In the genomic region with DNA sequence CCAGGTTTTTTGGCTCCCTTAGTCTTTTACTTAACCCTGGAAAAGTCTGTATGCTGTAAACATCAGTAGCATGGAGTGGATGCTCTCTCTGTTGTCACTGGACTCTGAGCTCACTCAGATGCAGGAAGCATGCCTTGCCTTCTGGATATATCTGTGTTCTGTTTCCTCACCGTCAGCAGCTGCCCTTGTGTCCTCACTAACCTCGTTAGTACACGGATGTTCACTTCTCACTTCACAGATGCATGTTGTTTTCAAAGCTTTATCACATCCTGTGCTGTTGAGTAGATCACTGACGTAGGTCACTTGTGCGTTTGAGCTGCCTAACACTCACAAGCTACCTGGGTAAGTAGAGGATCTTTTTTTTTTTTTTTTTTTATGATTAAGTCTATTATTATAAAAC, we compare ENCODE assay signal across 30 mouse cellular contexts.
DNase-seq lines count a peak whose midpoint lies in the region; ATAC-seq lines count a peak whose summit lies in the region.
"Had no signal": no experiment of that assay in that cellular context is flagged by ENCODE, and none has a peak within 500 bp of the region (broad histone marks: within the 10 kb centered on the region; RNA-seq: fewer than 3 reads in every experiment).

No protein-coding gene starts in this region.

- no peak overlapping the region for H3K4me3 ChIP-seq in intestine, embryonic 16.5 days (ENCODE audit: low read length)
- H3K4me3 ChIP-seq: embryonic facial prominence, embryonic 10.5 days; embryonic facial prominence, embryonic 15.5 days; forebrain, embryonic 13.5 days; heart, embryonic 10.5 days; heart, embryonic 15.5 days; intestine, embryonic 15.5 days; left cerebral cortex, adult 2 months; liver, embryonic 13.5 days; midbrain, embryonic 10.5 days; midbrain, embryonic 15.5 days; neural tube, embryonic 12.5 days had no signal

- no peaks in the 10 kb centered on the region for H3K27me3 ChIP-seq in intestine, embryonic 16.5 days (replicated peaks; ENCODE audit: control insufficient read depth, insufficient read depth, low read length)
- H3K27me3 ChIP-seq: embryonic facial prominence, embryonic 15.5 days; forebrain, embryonic 13.5 days; heart, embryonic 15.5 days; intestine, embryonic 15.5 days; liver, embryonic 13.5 days; midbrain, embryonic 15.5 days; neural tube, embryonic 12.5 days; Patski had no signal

- H3K4me2 ChIP-seq in intestine, embryonic 16.5 days (ENCODE audit: low read depth, low read length): no peak overlapping the region
- H3K4me2 ChIP-seq: embryonic facial prominence, embryonic 15.5 days; forebrain, embryonic 13.5 days; heart, embryonic 15.5 days; intestine, embryonic 15.5 days; liver, embryonic 13.5 days; midbrain, embryonic 15.5 days; neural tube, embryonic 12.5 days had no signal

- H3K36me3 ChIP-seq in intestine, embryonic 16.5 days (ENCODE audit: control insufficient read depth, insufficient read depth, low read length): no peaks in the 10 kb centered on the region
- H3K36me3 ChIP-seq: G1E; intestine, embryonic 15.5 days had no signal

- intact Hi-C loops in left cerebral cortex, postnatal 4 days (cut with DNase I): no loop called here

- peak; percentile 8 for DNase-seq in lung, postnatal 25 days (ENCODE audit: low spot score)
- no peak for DNase-seq in lung, postnatal 14 days
- DNase-seq in thymus, postnatal 10 days (ENCODE audit: low spot score in 2 of 2): peak; percentile 34 to 36
- DNase-seq in left cerebral cortex, postnatal 4 days: no peak
- no peak for DNase-seq in left cerebral cortex, adult 18-20 months (ENCODE audit: low spot score in 2 of 2)
- DNase-seq: adrenal gland, postnatal 25 days; cerebellum, adult 11-12 months; cerebellum, postnatal 14 days; gastrocnemius, postnatal 14 days; kidney, adult 9 months; kidney, postnatal 10 days; liver, embryonic 13.5 days; lung, adult 2 months; lung, postnatal 10 days had no signal

- peak; percentile 43 for ATAC-seq in activated CD4-positive, CD25-positive, alpha-beta regulatory T cell, adult 4 months
- no peak for ATAC-seq in intestine, embryonic 16.5 days
- ATAC-seq in erythroblast, adult 5-6 weeks (replicated peaks; ENCODE audit: low FRiP score, poor library complexity, severe bottlenecking): no peak
- ATAC-seq: forebrain, embryonic 13.5 days; hindbrain, embryonic 16.5 days; intestine, embryonic 15.5 days; midbrain, embryonic 15.5 days; Patski had no signal

- H3K27ac ChIP-seq in intestine, embryonic 16.5 days (ENCODE audit: low read length): no peak overlapping the region
- H3K27ac ChIP-seq: embryonic facial prominence, embryonic 10.5 days; embryonic facial prominence, embryonic 15.5 days; forebrain, embryonic 13.5 days; heart, embryonic 10.5 days; heart, embryonic 15.5 days; intestine, embryonic 15.5 days; left cerebral cortex, adult 2 months; liver, embryonic 13.5 days; midbrain, embryonic 10.5 days; midbrain, embryonic 15.5 days; neural tube, embryonic 12.5 days had no signal

- no peaks in the 10 kb centered on the region for H3K9me3 ChIP-seq in intestine, embryonic 16.5 days (ENCODE audit: control insufficient read depth, low read length)
- H3K9me3 ChIP-seq: embryonic facial prominence, embryonic 10.5 days; embryonic facial prominence, embryonic 15.5 days; forebrain, embryonic 13.5 days; G1E; heart, embryonic 10.5 days; heart, embryonic 15.5 days; intestine, embryonic 15.5 days; liver, embryonic 13.5 days; midbrain, embryonic 10.5 days; midbrain, embryonic 15.5 days; neural tube, embryonic 12.5 days had no signal

- H3K4me1 ChIP-seq in intestine, embryonic 16.5 days (ENCODE audit: control insufficient read depth, insufficient read depth, low read length): no peaks in the 10 kb centered on the region
- H3K4me1 ChIP-seq: embryonic facial prominence, embryonic 15.5 days; heart, embryonic 10.5 days; intestine, embryonic 15.5 days; liver, embryonic 13.5 days had no signal

- H3K9ac ChIP-seq in intestine, embryonic 16.5 days (ENCODE audit: low read depth, low read length): no peak overlapping the region
- H3K9ac ChIP-seq: embryonic facial prominence, embryonic 15.5 days; forebrain, embryonic 13.5 days; heart, embryonic 15.5 days; intestine, embryonic 15.5 days; liver, embryonic 13.5 days; midbrain, embryonic 15.5 days; neural tube, embryonic 12.5 days had no signal

- 76% methylated on average over 5 of the region's 5 CpGs for WGBS in intestine, embryonic 16.5 days

Comparison
In these comparisons a context has a peak if more than half of its experiments do, and no peak if none do; other contexts are left out.
1. DNase-seq: peak in lung, postnatal 25 days (single experiment) and thymus, postnatal 10 days (2 of 2); none in lung, postnatal 14 days (single experiment), left cerebral cortex, postnatal 4 days (single experiment) and left cerebral cortex, adult 18-20 months (0 of 2).